Mouse (Mus musculus) embryonic fibroblast, embryonic 13.5 days (primary cell): ENCODE measurements at regions not wholly inside any gene's neighbourhood (a gene's known extent, or its start where the extent isn't known, plus 50 kb on each side); places are given as distances from the start of the nearest gene placed in this dataset.

Source experiments
- CTCF ChIP-seq: IDR thresholded peaks from 2 replicates; pipeline ENCODE4 v1.5.1; 2011; ENCODE audit warnings: mild to moderate bottlenecking, control low read depth, low read length, moderate library complexity, borderline replicate concordance; ENCODE audit not compliant: insufficient read depth
- POLR2A ChIP-seq: IDR thresholded peaks from 2 replicates; pipeline ENCODE4 v1.6.1; 2011; ENCODE audit warnings: low read depth, mild to moderate bottlenecking, control low read depth, low read length, moderate library complexity

GRCm38 (mm10) chr9:101348771-101349170 lies 97.2 kb upstream of the Ppp2r3a start:
- TF ChIP-seq POLR2A (no peak), CTCF (no peak)
